Mouse (Mus musculus) kidney, adult 11 months (tissue): ENCODE results near the gene Pheta1.
"Not testable (repeated sequence)": the region's sequence is repeated elsewhere in the genome, so short reads cannot be mapped to it uniquely, and the experiment has no call there.

Experiments used
- DNase-seq: peaks from one replicate; pipeline ENCODE4 v3.0.0; 2022

Gene Pheta1

DNA sequence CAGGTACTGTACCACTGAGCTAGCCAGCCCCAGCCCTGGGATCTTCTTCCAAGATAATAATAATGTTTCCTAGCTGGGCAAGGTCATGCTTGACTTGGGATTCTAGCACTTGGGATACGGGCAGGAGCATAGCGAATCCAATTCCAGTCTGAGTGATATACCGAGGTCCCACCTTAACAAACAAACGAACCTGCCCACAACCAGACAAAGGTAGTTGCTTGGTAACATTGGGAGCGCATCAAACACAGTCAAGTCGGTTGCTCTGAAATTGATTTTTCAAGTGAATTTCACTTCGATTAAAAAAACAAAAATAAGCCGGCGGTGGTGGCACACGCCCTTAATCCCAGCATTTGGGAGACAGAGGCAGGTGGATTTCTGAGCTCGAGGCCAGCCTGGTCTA, 2.5 kb upstream of the Pheta1 start:
- no peak for DNase-seq

DNA sequence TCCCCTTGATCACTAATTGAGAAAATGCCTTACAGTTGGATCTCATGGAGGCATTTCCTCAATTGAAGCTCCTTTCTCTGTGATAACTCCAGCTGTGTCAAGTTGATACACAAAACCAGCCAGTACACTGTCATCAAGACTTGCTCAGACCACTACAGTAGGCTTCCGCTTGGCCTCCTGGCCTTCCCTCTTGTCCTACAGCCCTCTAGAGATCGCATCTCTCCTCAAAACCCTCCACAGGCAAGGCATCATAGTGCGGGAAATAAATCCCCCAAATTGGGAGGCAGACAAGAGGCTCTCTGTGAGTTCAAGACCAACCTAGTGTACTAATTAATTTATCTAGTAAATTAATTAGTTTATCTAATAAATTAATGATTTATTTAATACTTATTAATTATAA, 1.5 kb upstream of the Pheta1 start:
- DNase-seq = not testable (repeated sequence)

DNA sequence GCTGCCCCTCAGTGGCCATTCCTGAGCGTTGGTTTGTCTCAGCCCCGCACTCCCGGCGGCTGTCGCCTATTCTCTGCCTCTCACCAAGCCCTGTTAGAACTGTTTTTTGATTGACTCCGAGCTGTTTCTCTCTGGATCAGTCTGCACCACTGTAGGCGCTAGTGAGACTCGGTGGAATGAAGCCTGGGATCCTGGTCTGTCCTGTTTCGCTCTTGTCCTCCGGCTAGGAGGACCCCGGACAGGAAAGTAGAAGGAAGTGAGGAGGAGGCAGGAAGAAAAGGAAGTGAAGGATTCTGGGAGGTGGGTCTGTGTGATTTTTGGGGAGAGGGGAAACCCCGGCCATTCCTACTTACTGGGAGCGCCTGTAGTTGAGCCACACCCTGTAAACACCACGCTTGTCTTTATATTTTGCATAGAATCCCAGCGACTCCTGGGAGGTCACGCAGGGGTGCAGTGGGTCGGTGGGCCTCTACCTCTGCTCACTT, 707 bp upstream of the Pheta1 start:
- peak; percentile 64 for DNase-seq

DNA sequence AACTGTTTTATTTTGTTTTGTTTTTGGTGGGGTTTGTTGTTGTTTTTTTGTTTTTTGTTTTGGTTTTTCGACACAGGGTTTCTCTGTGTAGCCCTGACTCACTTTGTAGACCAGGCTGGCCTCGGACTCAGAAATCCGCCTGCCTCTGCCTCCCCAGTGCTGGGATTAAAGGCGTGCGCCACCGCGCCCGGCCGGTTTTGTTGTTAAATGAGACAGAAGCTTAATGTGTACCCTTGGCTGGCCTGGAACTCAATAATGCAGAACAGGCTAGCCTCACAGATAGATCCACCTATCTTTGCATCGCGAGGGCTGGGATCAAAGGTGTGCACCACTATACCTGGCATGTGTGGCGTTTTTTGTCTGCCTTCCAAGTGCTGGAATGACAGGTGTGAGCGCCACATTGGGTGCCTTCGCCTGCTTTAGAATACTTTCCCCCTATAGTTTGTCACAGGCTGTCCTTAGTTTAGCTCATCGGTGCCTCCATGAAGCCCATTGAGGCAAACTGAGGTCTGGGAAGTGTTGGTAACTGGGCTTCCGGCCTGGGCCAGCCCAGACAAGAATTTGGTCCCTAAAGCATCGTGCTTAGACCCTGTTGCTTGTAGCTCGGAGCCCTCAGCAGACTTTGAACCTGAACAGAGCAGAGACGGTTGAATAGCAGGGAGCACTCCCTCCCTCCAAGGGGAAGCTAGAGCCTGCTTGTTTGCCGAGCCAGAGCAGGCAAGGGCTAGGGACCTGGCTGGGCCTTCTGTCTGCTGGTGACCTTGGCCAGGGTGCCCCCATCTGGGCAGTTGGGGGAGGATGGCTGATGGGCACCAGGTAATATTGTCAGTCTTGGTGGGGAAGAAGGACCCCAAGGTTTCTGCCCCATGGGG, 930 bp downstream of the Pheta1 start:
- DNase-seq = peak; percentile 73

DNA sequence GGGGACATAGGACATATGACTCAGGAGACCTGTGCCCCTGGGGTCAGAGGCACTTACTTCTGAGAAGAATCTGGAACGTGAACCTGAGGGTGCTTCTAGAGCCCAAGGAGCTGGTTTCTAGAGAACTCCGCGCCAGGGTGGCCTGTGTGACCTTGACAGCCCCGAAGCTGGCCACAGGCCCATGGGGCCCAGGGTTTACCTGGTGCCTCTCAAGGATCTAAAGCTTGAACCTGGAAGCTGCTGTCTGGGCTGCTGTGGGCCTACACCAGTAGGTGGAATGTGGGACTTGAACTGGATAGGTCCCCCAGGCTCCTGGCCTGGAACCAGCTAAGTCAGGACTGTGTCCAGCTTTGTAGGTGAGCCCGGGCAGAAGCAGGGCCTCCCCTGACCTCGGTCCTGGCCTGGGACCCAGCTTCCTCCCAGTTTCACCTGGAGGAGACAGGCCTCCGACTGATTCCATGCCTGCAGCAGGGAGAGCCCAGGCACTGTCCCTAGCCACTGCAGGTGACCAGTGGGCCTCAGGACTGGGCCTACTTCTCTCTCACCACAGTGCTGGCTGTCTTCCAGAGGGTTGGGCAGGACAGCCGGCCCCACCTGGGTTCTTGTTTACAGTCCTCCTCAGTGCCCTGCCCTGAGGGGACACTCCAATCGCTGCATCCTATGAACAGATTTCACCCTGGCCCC, 4.7 kb downstream of the Pheta1 start:
- DNase-seq = peak; percentile 86

DNA sequence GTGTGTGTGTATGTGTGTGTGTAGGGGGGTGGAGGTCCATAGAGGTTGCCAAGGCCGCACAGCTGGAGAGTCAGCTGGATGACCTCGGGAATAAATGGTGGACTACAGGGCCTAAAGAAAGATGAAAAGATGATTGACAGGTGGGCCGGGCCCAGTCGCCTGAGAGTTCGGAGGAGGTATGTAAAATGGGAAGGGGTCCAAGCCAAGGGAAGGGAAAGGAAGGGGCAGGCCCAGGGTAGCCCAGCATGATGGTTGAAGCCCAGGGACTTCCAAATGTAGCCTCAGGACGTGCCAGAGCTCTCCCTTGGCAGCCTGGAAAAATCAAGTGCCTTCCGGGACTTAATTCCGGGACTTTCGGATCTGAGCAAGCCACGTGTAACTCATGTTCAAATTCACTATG, 6.0 kb downstream of the Pheta1 start:
- no peak for DNase-seq

DNA sequence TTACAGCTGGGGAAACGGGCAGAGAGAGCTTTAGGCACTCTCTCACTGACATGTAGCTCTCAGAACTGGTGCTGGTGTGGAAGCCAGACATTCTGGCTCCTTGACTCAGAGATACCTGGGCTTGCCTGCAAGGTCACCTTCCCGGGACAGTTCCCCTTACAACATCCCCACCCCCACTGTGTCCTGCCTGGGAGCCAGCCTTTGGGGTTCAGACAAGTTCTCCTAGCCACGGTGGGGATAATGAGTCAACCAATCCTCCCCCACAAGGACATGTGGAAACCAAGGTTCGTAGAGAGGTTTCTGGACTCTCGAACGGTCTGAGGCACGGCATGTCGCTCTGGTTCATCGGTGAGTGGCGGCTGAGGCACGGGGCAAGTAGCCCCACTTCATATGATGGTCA, 8.0 kb downstream of the Pheta1 start:
- no peak for DNase-seq

DNA sequence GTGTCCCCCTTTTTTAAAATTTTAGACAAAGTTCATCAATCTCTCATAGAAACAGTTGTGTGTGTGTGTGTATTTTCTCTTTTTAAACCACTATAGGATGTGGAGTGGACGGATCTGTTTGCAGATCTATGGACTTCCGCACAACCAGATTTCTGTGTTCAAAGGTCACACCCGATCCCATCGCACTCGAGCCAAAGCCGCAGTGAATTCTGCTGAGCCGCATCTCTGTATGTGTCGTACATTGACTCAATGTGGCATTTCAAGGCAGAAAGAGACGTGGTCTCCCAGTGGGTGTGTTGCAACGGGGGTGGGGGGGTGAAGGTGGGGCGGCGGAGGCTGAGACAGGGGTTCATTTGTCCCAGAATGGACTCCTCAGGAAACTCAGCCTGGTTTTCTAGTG, 9.6 kb downstream of the Pheta1 start:
- DNase-seq = no peak

DNA sequence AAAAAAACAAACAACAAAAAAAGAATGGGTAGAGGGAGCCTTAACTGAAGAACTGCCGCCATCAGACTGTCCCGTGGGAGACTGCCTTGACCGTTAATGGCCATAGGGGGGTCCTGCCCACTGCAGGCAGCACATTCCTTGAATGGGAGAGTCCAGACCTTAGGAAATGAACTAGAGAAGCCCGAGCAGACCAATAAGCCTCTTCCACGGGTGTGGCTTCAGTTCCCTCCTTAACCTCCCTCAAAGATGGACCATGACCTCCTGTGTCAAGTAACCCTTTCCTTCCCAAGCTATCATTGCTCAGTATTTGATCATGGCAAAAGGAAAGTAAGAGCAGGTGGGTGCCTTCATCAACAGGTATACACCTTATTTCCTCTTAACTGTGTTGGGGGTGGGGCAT, 13.2 kb downstream of the Pheta1 start:
- no peak for DNase-seq

DNA sequence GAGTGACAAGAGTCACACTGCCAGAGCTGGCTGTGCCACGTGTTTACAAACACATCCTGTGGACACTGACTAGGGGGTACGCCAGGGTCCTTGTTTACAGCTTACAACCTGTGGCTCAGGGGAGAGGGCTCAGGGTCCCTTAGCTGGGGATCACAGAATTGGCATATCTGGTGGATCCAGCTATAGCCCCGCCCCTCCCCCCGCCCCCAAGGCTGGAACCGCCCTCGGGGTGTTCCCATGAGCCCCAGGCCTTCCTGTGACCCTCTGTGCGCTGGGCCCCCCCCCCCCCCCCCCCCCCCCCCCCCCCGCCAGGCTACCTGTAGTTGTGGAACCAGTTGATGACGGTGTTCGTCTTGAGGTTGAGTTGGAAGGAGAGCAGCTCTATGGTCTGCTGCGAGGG, 15.5 kb downstream of the Pheta1 start:
- no peak for DNase-seq

DNA sequence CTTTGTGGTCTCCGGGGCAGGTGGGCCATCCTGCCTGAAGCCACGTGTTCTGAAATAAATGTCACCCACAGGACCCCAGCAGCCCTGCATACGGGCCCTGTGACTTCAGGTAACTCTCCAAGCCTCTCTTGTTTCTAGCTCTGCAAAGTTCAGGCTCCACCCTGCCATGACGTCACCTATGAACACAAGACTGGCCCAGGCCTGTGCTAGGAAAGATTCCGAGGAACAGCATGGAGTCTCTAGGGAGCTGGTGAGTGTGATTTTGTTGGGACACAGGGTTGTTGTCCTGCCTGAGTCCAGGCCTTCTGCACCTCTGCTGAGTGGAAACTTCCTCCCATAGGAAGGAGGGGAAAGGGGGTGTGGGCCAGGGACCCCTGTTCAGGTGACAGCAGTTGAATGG, 19.2 kb downstream of the Pheta1 start:
- DNase-seq = no peak

DNA sequence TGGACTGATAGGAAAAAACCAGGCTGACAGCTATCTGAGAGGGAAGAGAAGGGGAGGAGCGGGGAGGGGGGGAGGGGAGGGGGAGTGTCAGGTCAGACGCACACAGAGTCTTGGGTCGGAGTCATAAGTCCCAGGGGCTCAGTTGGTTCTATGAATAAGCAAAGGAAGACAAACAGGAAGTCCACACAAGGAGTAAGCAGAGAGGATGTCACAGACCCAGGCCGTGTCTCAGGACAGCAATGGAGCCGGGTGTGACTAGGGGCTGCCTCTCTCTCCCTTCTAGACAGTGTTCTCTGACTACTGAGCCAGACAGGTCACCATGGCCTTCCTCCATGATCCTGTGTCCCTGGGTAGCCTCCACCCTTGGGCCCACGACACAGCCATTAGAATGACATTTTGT, 22.0 kb downstream of the Pheta1 start:
- no peak for DNase-seq

DNA sequence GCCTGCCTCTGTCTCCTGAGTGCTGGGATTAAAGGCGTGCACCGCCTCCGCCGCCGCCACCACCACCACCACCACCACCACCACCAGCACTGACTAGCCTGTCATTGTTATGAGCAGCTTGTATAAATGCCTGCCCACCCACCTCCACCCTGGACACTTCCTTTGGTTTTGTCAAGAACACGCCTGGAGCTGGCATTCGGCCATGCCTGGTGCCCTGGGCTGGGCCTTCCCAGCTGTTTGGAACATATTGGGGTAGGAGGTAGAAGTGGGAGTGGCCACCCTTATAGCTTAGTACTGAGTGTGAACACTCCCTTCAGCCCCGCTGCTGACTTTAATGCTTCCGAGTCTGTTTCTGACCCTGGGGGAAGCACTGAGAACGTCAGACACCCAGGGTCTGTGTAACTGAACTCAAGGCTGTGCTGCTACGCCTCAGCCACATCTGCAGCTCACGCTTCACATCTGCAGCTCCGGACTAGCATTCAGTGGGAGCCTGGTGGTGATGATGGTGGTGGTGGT, 22.8 kb downstream of the Pheta1 start:
- DNase-seq = no peak

DNA sequence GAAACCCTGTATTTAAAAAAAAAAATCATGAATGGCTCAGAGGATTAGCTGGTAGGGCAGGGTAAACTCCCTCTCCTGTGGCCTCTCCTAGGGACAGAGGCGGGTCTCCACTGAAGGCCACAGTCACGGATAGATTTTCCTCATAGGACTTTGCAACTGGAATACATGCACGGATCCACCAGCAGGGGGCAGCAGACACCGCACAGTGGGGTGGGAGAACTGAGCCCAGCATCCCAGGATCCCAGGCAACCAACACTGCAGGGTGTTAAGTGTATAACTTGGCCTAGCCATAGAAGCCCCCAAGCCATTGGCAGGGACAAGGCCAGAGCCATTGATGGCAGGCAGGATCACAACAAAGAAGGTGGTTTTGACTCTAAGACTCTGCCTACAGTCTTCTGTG, 23.4 kb downstream of the Pheta1 start:
- DNase-seq = peak; percentile 49

DNA sequence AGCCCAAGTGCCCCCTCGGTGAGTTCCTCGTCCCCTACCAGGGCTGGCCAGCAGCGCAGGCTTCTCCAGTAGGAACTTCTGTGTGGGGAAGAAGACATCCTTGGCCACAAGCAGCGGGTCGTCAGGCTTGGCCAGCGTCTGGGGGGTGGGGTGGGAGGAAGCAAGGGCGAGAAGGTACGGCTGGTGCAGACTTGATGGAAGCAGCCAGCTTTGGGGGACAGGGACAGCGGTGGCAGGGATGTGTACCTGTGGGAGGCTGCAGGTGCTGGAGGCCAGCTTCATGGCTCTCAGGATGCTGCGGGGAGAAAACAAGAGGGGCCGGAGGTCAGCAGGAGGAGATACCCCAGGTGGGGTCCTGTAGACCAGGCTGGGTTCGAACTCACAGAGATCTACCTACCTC, 26.3 kb downstream of the Pheta1 start:
- DNase-seq = no peak

DNA sequence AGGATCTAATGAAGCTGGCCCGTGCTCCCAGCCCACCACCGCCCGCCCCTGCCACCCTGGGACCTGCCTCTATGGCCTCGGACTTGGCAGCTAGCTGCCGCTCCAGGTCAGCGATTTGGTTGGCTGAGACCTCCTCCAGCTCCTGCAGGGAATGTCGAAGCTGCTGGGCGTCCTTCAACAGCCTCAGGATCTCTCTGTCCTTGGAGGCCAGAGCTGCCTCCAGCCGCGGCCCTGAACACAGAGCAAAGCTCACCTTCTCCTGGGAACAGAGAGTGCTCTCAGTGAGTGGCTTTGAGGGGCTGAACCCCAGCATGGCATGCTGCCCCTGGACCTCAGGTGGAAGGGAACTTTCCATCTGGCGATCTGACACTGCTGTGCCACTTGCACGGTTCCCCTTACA, 28.1 kb downstream of the Pheta1 start:
- DNase-seq = no peak

DNA sequence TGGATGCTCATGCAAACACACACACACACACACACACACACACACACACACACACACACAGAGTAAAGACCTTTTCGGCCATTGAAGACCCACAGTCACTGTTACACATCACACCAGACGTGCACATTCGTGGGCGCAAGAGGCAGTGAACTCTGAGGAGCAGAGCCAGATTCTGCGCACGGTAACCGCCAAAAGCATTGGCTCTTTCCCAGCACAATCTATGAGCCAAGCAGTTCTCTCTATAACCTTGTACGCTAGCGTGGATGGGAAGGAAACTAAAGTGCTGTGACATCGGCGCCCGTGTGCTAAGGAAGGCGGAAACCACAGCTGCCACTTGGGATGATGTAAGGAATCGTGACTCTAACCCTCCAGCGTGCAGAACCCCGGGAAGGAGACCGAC, 29.9 kb downstream of the Pheta1 start:
- DNase-seq = no peak

DNA sequence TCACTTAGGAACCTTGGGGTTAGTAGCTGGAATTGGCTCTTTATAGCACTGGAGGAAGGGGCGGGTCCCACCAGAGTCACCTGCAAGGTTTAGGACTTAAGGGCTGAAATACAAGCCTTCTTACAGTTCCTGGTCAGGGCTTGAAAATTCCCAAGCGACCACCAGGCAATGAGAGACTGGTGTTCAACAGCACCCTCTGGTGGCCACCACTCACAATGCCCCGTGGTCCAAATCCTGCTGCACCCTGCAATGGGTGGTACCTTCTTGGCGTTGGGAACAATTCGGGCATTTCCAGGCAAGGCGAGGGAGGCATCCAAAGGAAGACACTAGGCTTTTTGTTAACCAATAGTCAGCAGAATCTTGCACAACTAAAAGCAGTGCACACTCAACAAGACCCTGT, 30.4 kb downstream of the Pheta1 start:
- DNase-seq = no peak

DNA sequence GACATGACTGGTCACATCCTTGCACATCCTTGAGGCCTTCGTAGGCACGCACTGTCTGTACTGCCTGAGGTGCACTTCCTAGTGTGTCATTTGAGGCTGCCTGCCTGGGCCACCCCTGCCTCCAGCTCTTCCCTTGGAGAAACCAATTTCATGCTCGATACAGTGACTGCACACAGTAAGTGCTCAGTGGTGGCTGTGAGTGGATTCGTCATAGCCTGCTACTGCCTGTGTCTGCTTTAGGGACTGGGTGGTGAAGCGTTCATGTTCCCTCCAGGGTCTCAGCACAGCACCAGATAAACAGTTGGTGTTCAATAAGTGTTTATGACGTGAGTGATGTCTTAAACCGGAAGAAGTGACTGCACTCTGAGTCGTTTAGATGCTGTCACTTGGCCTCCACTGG, 34.6 kb downstream of the Pheta1 start:
- DNase-seq = no peak

DNA sequence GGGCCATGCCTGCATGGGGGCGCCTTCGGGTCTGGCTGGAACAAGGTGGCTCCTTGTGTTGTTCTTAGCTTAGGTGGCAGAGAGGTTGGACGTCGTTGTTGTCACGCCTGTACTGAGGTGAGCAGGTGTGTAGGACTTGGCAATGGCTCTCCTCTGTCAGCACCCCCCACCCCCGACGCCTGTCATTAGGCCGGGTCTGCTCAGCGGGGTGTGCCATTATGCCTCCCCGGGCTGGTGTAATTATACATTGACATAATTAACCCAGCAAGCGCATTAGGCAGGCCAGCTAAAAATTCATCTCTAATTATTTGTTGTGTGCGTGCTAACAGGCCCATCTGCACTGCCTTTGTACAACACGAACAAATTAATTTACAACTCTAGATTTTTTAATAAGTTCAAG, 40.6 kb downstream of the Pheta1 start:
- no peak for DNase-seq

DNA sequence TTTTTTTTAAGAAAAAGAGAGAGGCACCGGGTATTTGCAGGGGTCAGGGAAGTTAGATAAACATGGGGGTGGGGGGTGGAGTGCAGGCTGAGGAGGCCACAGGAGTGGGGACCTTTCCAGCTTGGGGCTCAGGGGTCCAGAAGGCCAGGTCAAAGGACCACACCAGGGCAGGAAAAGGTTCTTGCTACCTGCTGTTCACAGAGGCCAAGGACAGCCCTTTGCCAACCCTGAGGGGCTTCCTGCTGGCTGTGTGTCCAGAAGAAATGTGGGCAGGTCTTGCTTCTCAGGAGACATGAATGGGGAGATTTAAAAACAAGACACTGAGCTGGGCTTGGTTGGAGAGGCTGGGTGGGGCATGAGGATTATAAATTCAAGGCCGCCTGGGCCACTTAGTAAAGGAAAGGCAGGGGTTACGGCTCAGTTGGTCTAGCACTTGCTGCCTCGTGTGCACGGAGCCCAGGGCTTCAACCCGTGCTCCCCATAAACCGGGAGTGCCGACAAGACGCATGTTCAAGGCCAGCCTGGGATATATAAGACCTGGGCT, 41.1 kb downstream of the Pheta1 start:
- DNase-seq = no peak

DNA sequence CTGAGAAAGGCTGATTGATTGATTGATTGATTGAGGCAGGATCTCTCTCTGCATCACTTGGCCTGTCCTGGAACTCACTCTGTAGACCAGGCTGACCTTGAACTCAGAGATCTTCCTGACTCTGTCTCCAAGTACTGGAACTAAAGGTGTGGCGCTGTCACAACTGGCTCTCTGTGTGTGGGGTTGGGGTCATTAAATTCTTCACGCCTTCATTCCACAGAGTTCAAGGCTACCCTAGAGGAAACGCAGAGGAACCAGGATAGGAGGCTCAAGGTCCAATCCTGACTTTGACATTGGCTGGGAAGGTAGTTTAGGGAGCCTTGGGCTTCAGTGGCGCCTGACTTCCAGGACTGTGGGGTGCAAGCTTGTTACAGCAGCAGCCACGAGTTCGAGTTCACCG, 42.1 kb downstream of the Pheta1 start:
- no peak for DNase-seq

DNA sequence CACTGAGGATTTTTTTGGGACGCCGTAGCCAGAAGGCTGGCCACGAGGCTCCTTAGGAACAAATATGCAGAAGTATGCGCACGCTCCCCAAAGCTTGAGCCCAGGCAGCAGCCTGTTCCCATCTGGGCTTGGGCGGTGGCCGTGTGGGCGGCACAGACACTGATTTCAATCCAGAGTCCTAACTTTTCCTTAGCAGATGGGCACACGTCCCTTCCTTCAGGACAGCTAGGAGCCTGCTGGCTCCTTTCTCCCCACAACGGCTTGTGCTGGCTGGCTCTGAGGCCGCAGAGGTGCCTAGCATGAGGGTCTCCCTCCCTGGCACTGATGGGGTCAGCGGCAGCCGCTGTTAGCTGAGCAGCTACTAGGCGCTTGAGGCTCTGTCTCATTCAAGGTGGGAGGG, 43.5 kb downstream of the Pheta1 start:
- DNase-seq = no peak

DNA sequence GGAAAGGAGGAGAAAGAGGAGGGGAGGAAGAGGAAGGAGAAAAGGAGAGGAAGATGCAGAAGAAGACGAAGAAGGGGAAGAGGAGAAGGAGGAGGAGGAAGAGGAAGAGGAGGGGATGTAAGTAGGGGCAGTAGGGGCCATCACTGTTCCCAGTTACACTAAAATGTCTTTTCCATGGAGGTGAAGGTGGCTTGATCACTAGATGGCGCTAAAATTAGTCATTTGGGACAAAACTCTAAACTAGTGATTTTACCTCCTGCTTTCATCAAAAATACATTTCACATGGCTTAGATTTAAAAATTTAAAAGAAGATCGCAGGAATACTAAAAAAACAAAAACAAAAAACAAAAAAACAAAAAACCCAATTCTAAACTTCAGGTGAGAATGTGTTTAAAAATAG, 44.8 kb downstream of the Pheta1 start:
- DNase-seq = no peak
